Mouse (Mus musculus): ENCODE measurements at regions not wholly inside any gene's neighbourhood (a gene's known extent, or its start where the extent isn't known, plus 50 kb on each side); places are given as distances from the start of the nearest gene placed in this dataset.

DNA sequence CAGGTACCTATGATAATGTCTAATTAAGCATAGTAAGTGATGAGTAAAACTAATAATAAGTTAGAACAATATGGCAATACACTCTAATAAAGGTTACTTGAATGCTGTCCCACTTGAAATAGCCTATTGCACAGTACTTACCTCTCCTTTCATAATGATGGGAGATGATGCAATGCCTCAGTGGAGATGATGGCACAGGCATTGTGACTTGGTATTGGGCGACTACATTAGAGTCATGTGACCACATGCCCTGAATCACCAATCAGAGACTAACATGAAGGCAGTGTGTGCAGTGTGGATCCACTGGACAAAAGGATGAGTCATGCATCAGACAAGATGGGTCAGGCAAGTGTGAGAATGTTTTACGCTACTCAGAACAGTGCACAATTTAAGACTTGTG lies 346.6 kb upstream of the Zfp703 start:
- TF ChIP-seq CTCF (IDR thresholded peaks at IDR 0.05; ENCODE audit: low read depth, low read length) (no peak), POLR2AphosphoS5 (IDR thresholded peaks at IDR 0.05; ENCODE audit: insufficient replicate concordance, low read depth, low read length) (no peak)
